In genomic region chr17:86293247-86293744, GRCm38 (mm10) we compare ENCODE assay signal across 8 mouse cellular contexts.
DNase-seq lines count a peak whose midpoint lies in the region; ATAC-seq and TF ChIP-seq lines count a peak whose summit lies in the region.
"Had no signal": no experiment of that assay in that cellular context is flagged by ENCODE, and none has a peak within 500 bp of the region (broad histone marks: within the 10 kb centered on the region; RNA-seq: fewer than 3 reads in every experiment).

No protein-coding gene starts in this region.

- H3K4me1 ChIP-seq in CH12.LX (ENCODE audit: control insufficient read depth in 1 of 2, insufficient read depth in 2 of 2): peaks cover 9 to 59% of the 10 kb centered on the region in 2 experiments
- H3K4me1 ChIP-seq in embryonic facial prominence, embryonic 10.5 days: peaks cover 21% of the 10 kb centered on the region
- H3K4me1 ChIP-seq in heart, embryonic 11.5 days (ENCODE audit: control insufficient read depth, insufficient read depth, low read length): peaks cover 8% of the 10 kb centered on the region

- H3K4me2 ChIP-seq in CH12.LX (ENCODE audit: insufficient read depth, low read depth, poor library complexity, severe bottlenecking): peak overlapping the region; percentile 30; the same call in 1 of the 2 replicates
- H3K4me2 ChIP-seq in heart, embryonic 11.5 days: peak overlapping the region; percentile 48
- H3K4me2 ChIP-seq: midbrain, embryonic 12.5 days had no signal

- peak overlapping the region in 1 of 3 experiments; percentile 14 for H3K4me3 ChIP-seq in CH12.LX (replicated peaks in 1 of 3; ENCODE audit: low read depth in 2 of 3, low read length in 2 of 3, poor library complexity in 1 of 3)
- H3K4me3 ChIP-seq in embryonic facial prominence, embryonic 10.5 days: peak overlapping the region; percentile 34; the same call in 1 of the 2 replicates
- H3K4me3 ChIP-seq in heart, embryonic 11.5 days (ENCODE audit: low read depth, low read length): peak overlapping the region; percentile 18
- H3K4me3 ChIP-seq: midbrain, embryonic 12.5 days had no signal

- peak; percentile 19; the same call in 1 of the 2 replicates for TF ChIP-seq EP300 in CH12.LX (IDR thresholded peaks at IDR 0.05; ENCODE audit: low read length)

- no peaks in the 10 kb centered on the region for H3K27me3 ChIP-seq in CH12.LX (replicated peaks)
- no peaks in the 10 kb centered on the region for H3K27me3 ChIP-seq in embryonic facial prominence, embryonic 10.5 days (replicated peaks; ENCODE audit: low read depth, poor library complexity, severe bottlenecking)
- no peaks in the 10 kb centered on the region for H3K27me3 ChIP-seq in heart, embryonic 11.5 days (ENCODE audit: control insufficient read depth, insufficient read depth, low read length)
- H3K27me3 ChIP-seq: midbrain, embryonic 12.5 days had no signal

- 0 out of 2 replicates have a peak overlapping the region, but pooled peaks have one; percentile 2 for H3K27ac ChIP-seq in CH12.LX (ENCODE audit: insufficient read depth, low read depth)
- H3K27ac ChIP-seq in embryonic facial prominence, embryonic 10.5 days (replicated peaks): no peak overlapping the region
- H3K27ac ChIP-seq in heart, embryonic 11.5 days (ENCODE audit: low read depth, low read length): no peak overlapping the region
- H3K27ac ChIP-seq: midbrain, embryonic 12.5 days had no signal

- peak overlapping the region; percentile 17; the same call in 1 of the 2 replicates for H3K9ac ChIP-seq in CH12.LX (ENCODE audit: insufficient read depth, low read depth)
- H3K9ac ChIP-seq in heart, embryonic 11.5 days (ENCODE audit: low read depth, low read length): no peak overlapping the region
- H3K9ac ChIP-seq: midbrain, embryonic 12.5 days had no signal

- WGBS in embryonic facial prominence, embryonic 10.5 days: 42% methylated on average over 10 of the region's 10 CpGs
- 34% methylated on average over 10 of the region's 10 CpGs for WGBS in heart, embryonic 11.5 days (ENCODE audit: insufficient replicate concordance)

- dilution Hi-C loops in CH12.LX (cut with MboI; ENCODE audit: extremely low pct_ligation_motif_present, extremely low pct_unique_long_range_greater_than_20kb, low sequenced_read_pairs): no loop called here

- peak; percentile 13 to 67; a peak in 2 of 4 replicates for TF ChIP-seq CTCF in CH12.LX (conservative IDR thresholded peaks at IDR 0.05 in 1 of 2, IDR thresholded peaks at IDR 0.05 in 1 of 2; ENCODE audit: low read depth in 2 of 2, low read length in 2 of 2)

- ATAC-seq in activated CD4-positive, CD25-positive, alpha-beta regulatory T cell, adult 4 months: peak; percentile 77
- peak; percentile 41; the same call in 1 of the 2 replicates for ATAC-seq in heart, embryonic 11.5 days (replicated peaks; ENCODE audit: insufficient number of reproducible peaks, low FRiP score, low TSS enrichment)
- ATAC-seq in megakaryocyte, adult 5-6 weeks (ENCODE audit: poor library complexity, severe bottlenecking): peak; percentile 74

- peaks cover 0 to 24% of the 10 kb centered on the region in 2 experiments for H3K36me3 ChIP-seq in CH12.LX (replicated peaks in 1 of 2; ENCODE audit: control insufficient read depth in 1 of 2, insufficient read depth in 1 of 2, low read length in 1 of 2)
- H3K36me3 ChIP-seq in embryonic facial prominence, embryonic 10.5 days (replicated peaks): no peaks in the 10 kb centered on the region
- H3K36me3 ChIP-seq in heart, embryonic 11.5 days (ENCODE audit: control insufficient read depth, insufficient read depth, low read length): no peaks in the 10 kb centered on the region
- H3K36me3 ChIP-seq: midbrain, embryonic 12.5 days had no signal

- in situ Hi-C loops in CH12.LX (cut with MboI; ENCODE audit: low pct_ligation_motif_present, low pct_unique_long_range_greater_than_20kb, low sequenced_read_pairs): loop anchor here (10.0 kb wide), 1 partner anchor 128 kb away; the partner anchor contains the start of gene Prkce

- no peak for TF ChIP-seq POLR2A in CH12.LX (IDR thresholded peaks at IDR 0.05; ENCODE audit: low read depth, low read length)

- H3K79me2 ChIP-seq in CH12.LX (replicated peaks; ENCODE audit: control insufficient read depth, extremely low read depth, insufficient read depth, poor library complexity, severe bottlenecking): no peaks in the 10 kb centered on the region; the same call in 1 of the 2 replicates

- peak; percentile 85 for DNase-seq in CH12.LX (ENCODE audit: extremely low read depth)
- peak; percentile 64 for DNase-seq in embryonic facial prominence, embryonic 10.5 days (ENCODE audit: low spot score)
- DNase-seq in kidney, postnatal 10 days: peak; percentile 73
- DNase-seq in thymus, postnatal 0 days (ENCODE audit: low spot score): peak; percentile 80

- no peaks in the 10 kb centered on the region for H3K9me3 ChIP-seq in CH12.LX (replicated peaks; ENCODE audit: low read length)
- H3K9me3 ChIP-seq in embryonic facial prominence, embryonic 10.5 days: no peaks in the 10 kb centered on the region
- H3K9me3 ChIP-seq in heart, embryonic 11.5 days (replicated peaks; ENCODE audit: control insufficient read depth, low read length): no peaks in the 10 kb centered on the region
- H3K9me3 ChIP-seq: midbrain, embryonic 12.5 days had no signal

- peak; percentile 39 for TF ChIP-seq RAD21 in CH12.LX (IDR thresholded peaks at IDR 0.05; ENCODE audit: low read depth, low read length)

TF ChIP-seq in CH12.LX, 34 proteins besides CTCF, POLR2A, EP300 and RAD21:
- no peak for TF ChIP-seq BHLHE40 (IDR thresholded peaks at IDR 0.05; ENCODE audit: low read depth, low read length)
- no peak for TF ChIP-seq HCFC1 (IDR thresholded peaks at IDR 0.05; ENCODE audit: low read depth, low read length)
- TF ChIP-seq RCOR1 (conservative IDR thresholded peaks at IDR 0.05; ENCODE audit: low read depth, low read length): no peak
- peak; percentile 87; the same call in 1 of the 2 replicates for TF ChIP-seq MAZ (IDR thresholded peaks at IDR 0.05; ENCODE audit: low read depth, low read length)
- TF ChIP-seq MYC (IDR thresholded peaks at IDR 0.05; ENCODE audit: low read depth, low read length): no peak
- no peak for TF ChIP-seq SIN3A (IDR thresholded peaks at IDR 0.05; ENCODE audit: low read length)
- peak; percentile 53 for TF ChIP-seq SMC3 (IDR thresholded peaks at IDR 0.05; ENCODE audit: low read depth, low read length)
- 0 out of 2 replicates have a peak, but pooled peaks have one; percentile 13 for TF ChIP-seq MEF2A (IDR thresholded peaks at IDR 0.05; ENCODE audit: borderline replicate concordance, low read depth, low read length)
